In the genomic region with DNA sequence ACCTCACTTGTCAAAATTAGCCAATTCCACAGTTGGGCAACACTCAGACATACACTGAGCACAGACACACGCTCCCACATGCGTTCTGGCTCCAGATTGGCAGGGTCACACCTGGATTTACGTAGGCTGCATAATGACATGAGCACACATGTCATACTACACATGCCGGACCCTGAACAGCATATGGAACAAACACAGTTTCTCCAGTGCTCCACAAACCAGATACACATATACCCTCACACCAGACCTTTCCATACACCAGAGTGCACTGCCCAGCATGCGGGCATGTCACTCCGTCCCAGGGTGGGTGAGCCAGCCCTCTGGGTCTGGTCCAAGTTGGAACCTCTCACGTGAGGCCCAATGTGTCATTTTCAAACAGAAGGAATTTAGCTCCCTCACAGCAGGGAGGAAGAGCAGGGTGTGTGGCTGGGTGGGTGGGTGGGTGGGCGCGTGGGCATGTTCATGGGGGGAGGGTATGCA, we compare ENCODE assay signal across 10 mouse cellular contexts. TPM values are rescaled to one million over a fixed set of nuclear protein-coding genes. Genes with fewer than 3 reads are reported as not detected.
A peak's percentile ranks its signal among the peaks of the same experiment; 100 is the strongest.
DNase-seq lines count a peak whose midpoint lies in the region; ATAC-seq and TF ChIP-seq lines count a peak whose summit lies in the region.
"Had no signal": no experiment of that assay in that cellular context is flagged by ENCODE, and none has a peak within 500 bp of the region (broad histone marks: within the 10 kb centered on the region; RNA-seq: fewer than 3 reads in every experiment).

A gene (plus strand): TSS at position 430 of the 480 bp plus-strand sequence.

- H3K4me3 ChIP-seq in kidney, embryonic 15.5 days (replicated peaks), result no peak within 1 kb of the TSS
- H3K4me3 ChIP-seq in forebrain, embryonic 13.5 days, result peak within 1 kb of the TSS; percentile 46
- H3K4me3 ChIP-seq in left cerebral cortex, adult 2 months, result peak within 1 kb of the TSS; percentile 54
- H3K4me3 ChIP-seq in midbrain, postnatal 0 days (ENCODE audit: low read depth, low read length), result peak within 1 kb of the TSS; percentile 19; the same call in 1 of the 2 replicates

- H3K36me3 ChIP-seq in kidney, embryonic 15.5 days, result no peaks in the 10 kb centered on the region
- H3K36me3 ChIP-seq in forebrain, embryonic 13.5 days (ENCODE audit: poor library complexity, severe bottlenecking), result no peaks in the 10 kb centered on the region
- H3K36me3 ChIP-seq in midbrain, postnatal 0 days (ENCODE audit: insufficient read depth, low read length), result no peaks in the 10 kb centered on the region
- H3K36me3 ChIP-seq: G1E had no signal

- H3K4me1 ChIP-seq in kidney, embryonic 15.5 days, result peaks cover 22% of the 10 kb centered on the region
- peaks cover 6% of the 10 kb centered on the region for H3K4me1 ChIP-seq in forebrain, embryonic 13.5 days
- 0 out of 2 replicates have a peak, but pooled peaks cover 4% of the 10 kb centered on the region for H3K4me1 ChIP-seq in midbrain, postnatal 0 days (ENCODE audit: insufficient read depth, low read length)

- no peak within 1 kb of the TSS for H3K27ac ChIP-seq in kidney, embryonic 15.5 days
- H3K27ac ChIP-seq in forebrain, embryonic 13.5 days, result no peak within 1 kb of the TSS
- peak within 1 kb of the TSS; percentile 98 for H3K27ac ChIP-seq in left cerebral cortex, adult 2 months
- H3K27ac ChIP-seq in midbrain, postnatal 0 days (ENCODE audit: low read depth, low read length), result no peak within 1 kb of the TSS

- H3K27me3 ChIP-seq in kidney, embryonic 15.5 days, result peaks cover 11% of the 10 kb centered on the region; the same call in 1 of the 2 replicates
- H3K27me3 ChIP-seq in forebrain, embryonic 13.5 days, result peaks cover 3% of the 10 kb centered on the region; the same call in 1 of the 2 replicates
- H3K27me3 ChIP-seq in midbrain, postnatal 0 days (ENCODE audit: insufficient read depth, low read length), result no peaks in the 10 kb centered on the region

- TF ChIP-seq CTCF in left cerebral cortex, adult 2 months (IDR thresholded peaks at IDR 0.05), result no peak
- no peak for TF ChIP-seq CTCF in midbrain, postnatal 0 days (IDR thresholded peaks at IDR 0.05)

- ATAC-seq in kidney, embryonic 15.5 days (replicated peaks; ENCODE audit: low FRiP score), result 0 out of 2 replicates have a peak, but pooled peaks have one; percentile 10
- peak; percentile 3; the same call in 1 of the 2 replicates for ATAC-seq in forebrain, embryonic 13.5 days
- no peak for ATAC-seq in midbrain, postnatal 0 days (ENCODE audit: low FRiP score)

- whole genome bisulfite sequencing in kidney, embryonic 15.5 days, result 71% methylated on average over 9 of the region's 9 CpGs
- WGBS in forebrain, embryonic 13.5 days, result 56% methylated on average over 9 of the region's 9 CpGs
- WGBS in midbrain, postnatal 0 days, result 68% methylated on average over 9 of the region's 9 CpGs

- no peak for DNase-seq in kidney, adult 11 months
- DNase-seq in left cerebral cortex, adult 2 months (ENCODE audit: extremely low spot score in 1 of 2, low spot score in 2 of 2), result peak; percentile 33 to 49
- DNase-seq in midbrain, postnatal 0 days (ENCODE audit: low spot score), result no peak
- DNase-seq in natural killer cell, adult 2 months (ENCODE audit: low spot score in 2 of 2), result no peak
- DNase-seq in adrenal gland, postnatal 14 days, result no peak
- no peak for DNase-seq in cerebellum, postnatal 36 days

- intact Hi-C loops in left cerebral cortex, adult 2 months (cut with DNase I), result no loop called here

- H3K4me2 ChIP-seq in kidney, embryonic 15.5 days, result peak within 1 kb of the TSS; percentile 81
- peak within 1 kb of the TSS; percentile 86 for H3K4me2 ChIP-seq in forebrain, embryonic 13.5 days
- H3K4me2 ChIP-seq in midbrain, postnatal 0 days (ENCODE audit: low read depth, low read length, poor library complexity, severe bottlenecking), result peak within 1 kb of the TSS; percentile 96

- H3K9me3 ChIP-seq in kidney, embryonic 15.5 days (replicated peaks), result no peaks in the 10 kb centered on the region
- H3K9me3 ChIP-seq in forebrain, embryonic 13.5 days (replicated peaks), result no peaks in the 10 kb centered on the region
- H3K9me3 ChIP-seq in midbrain, postnatal 0 days (ENCODE audit: low read length), result no peaks in the 10 kb centered on the region
- H3K9me3 ChIP-seq: G1E had no signal

- no peak within 1 kb of the TSS for H3K9ac ChIP-seq in kidney, embryonic 15.5 days
- H3K9ac ChIP-seq in forebrain, embryonic 13.5 days, result peak within 1 kb of the TSS; percentile 26; the same call in 1 of the 2 replicates
- H3K9ac ChIP-seq in midbrain, postnatal 0 days (replicated peaks; ENCODE audit: low read length, poor library complexity, severe bottlenecking), result no peak within 1 kb of the TSS

RNA-seq across cellular contexts. Expression of the gene that starts here (rescaled TPM):
- 0.06 and 0.14 TPM in 2 replicates for polyA plus RNA-seq in kidney, embryonic 15.5 days (2015; fragmentation: Nextera tagmentation; extraction: Ambion mirVana)
- 0.94 and 1.3 TPM in 2 replicates for polyA plus RNA-seq in forebrain, embryonic 13.5 days (2015; fragmentation: Nextera tagmentation; extraction: Ambion mirVana)
- total RNA-seq in left cerebral cortex, adult 2 months (2021), result 100 to 1,000 TPM; 152 to 155 TPM
- total RNA-seq in midbrain, postnatal 0 days (2014; rRNA removed), result 1.3 and 1.9 TPM in 2 replicates
- polyA plus RNA-seq in midbrain, postnatal 0 days (2015; fragmentation: Nextera tagmentation; extraction: Ambion mirVana), result 1.0 and 1.1 TPM in 2 replicates
- total RNA-seq in adrenal gland, postnatal 14 days (2021), result 1.5 and 2.4 TPM in 2 replicates
- polyA plus RNA-seq: erythroblast, embryonic 14.5 days had no signal

Comparison
In these comparisons a context has a peak if more than half of its experiments do, and no peak if none do; other contexts are left out.
1. RNA of the gene that starts here (total RNA-seq): 152 to 155 TPM in left cerebral cortex, adult 2 months; 1.3 to 1.9 TPM in midbrain, postnatal 0 days and 1.5 to 2.4 TPM in adrenal gland, postnatal 14 days; every median in the first group is over 10 times any median in the second.
2. Peak in ATAC-seq and H3K4me2 ChIP-seq in kidney, embryonic 15.5 days; RNA of the gene not detected or under 1 TPM.
3. DNase-seq: peak in left cerebral cortex, adult 2 months (2 of 2); none in kidney, adult 11 months (single experiment), midbrain, postnatal 0 days (single experiment), natural killer cell, adult 2 months (0 of 2), adrenal gland, postnatal 14 days (single experiment) and cerebellum, postnatal 36 days (0 of 2).
4. Peak in every context shown above with its lines, with median percentiles within 50 percentile points of each other: H3K4me2 ChIP-seq.